Mouse (Mus musculus) embryonic fibroblast, embryonic 13.5 days (primary cell): ENCODE results near the gene Pradc1.

ENCODE experiments used
- CTCF ChIP-seq: IDR thresholded peaks from 2 replicates; pipeline ENCODE4 v1.5.1; 2011; ENCODE audit warnings: mild to moderate bottlenecking, control low read depth, low read length, moderate library complexity, borderline replicate concordance; ENCODE audit not compliant: insufficient read depth
- POLR2A ChIP-seq: IDR thresholded peaks from 2 replicates; pipeline ENCODE4 v1.6.1; 2011; ENCODE audit warnings: low read depth, mild to moderate bottlenecking, control low read depth, low read length, moderate library complexity

DNA sequence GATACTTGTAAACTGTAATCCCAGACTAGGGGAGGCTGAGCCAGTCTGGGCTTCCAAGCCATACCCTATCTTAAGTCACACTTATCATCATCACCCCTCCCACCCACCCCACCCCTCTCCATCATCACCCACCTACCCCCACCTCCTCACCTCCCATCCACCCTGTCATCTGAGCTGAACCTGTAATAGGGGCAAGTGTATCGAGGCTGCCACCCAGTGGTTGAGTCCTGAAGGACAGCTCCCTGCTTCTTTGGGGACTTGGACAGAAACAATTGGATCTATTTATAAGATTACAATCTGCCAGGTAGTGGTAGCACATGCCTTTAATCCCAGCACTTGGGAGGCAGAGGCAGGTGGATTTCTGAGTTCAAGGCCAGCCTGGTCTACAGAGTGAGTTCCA, 54.6 kb downstream of the Pradc1 start:
- TF ChIP-seq CTCF (peak; percentile 60; the same call in 1 of the 2 replicates), POLR2A (no peak)
